Mouse (Mus musculus): ENCODE results near the gene C3. TPM values are rescaled to one million over a fixed set of nuclear protein-coding genes. Genes with fewer than 3 reads are reported as not detected.
A peak's percentile ranks its signal among the peaks of the same experiment; 100 is the strongest.

Gene C3
- polyA plus RNA-seq, 1 experiment: 69.4 TPM

- TF ChIP-seq POLR2A (IDR thresholded peaks at IDR 0.05; ENCODE audit: low read depth, low read length) (no peak), CTCF (conservative IDR thresholded peaks at IDR 0.05; ENCODE audit: insufficient read depth, insufficient read length, low read depth, low read length) (no peak)
- Histone ChIP-seq H3K36me3 (ENCODE audit: control insufficient read depth, insufficient read depth, low read length) (no peaks in the 10 kb centered on the region), H3K4me1 (ENCODE audit: control insufficient read depth, insufficient read depth, low read length) (no peaks in the 10 kb centered on the region), H3K4me3 (ENCODE audit: insufficient read depth, low read depth, low read length) (no peak overlapping the region), H3K27ac (ENCODE audit: insufficient read depth, low read depth, low read length) (no peak overlapping the region), H3K27me3 (replicated peaks; ENCODE audit: control insufficient read depth, insufficient read depth, low read length) (no peaks in the 10 kb centered on the region)
- 56% methylated on average over 9 of the region's 9 CpGs for WGBS
- DNase-seq: no peak
These were observed 4.6 kb downstream of the C3 start for GRCm38 (mm10) chr17:57223313-57223712.

- 70% methylated on average over 4 of the region's 4 CpGs for WGBS
- Histone ChIP-seq H3K27ac (ENCODE audit: insufficient read depth, low read depth, low read length) (no peak overlapping the region), H3K4me1 (ENCODE audit: control insufficient read depth, insufficient read depth, low read length) (no peaks in the 10 kb centered on the region), H3K4me3 (ENCODE audit: insufficient read depth, low read depth, low read length) (no peak overlapping the region), H3K36me3 (ENCODE audit: control insufficient read depth, insufficient read depth, low read length) (no peaks in the 10 kb centered on the region), H3K27me3 (replicated peaks; ENCODE audit: control insufficient read depth, insufficient read depth, low read length) (no peaks in the 10 kb centered on the region)
- TF ChIP-seq POLR2A (IDR thresholded peaks at IDR 0.05; ENCODE audit: low read depth, low read length) (no peak), CTCF (conservative IDR thresholded peaks at IDR 0.05; ENCODE audit: insufficient read depth, insufficient read length, low read depth, low read length) (no peak)
- DNase-seq: no peak
These were observed 6.0 kb downstream of the C3 start for GRCm38 (mm10) chr17:57221911-57222310.

DNA sequence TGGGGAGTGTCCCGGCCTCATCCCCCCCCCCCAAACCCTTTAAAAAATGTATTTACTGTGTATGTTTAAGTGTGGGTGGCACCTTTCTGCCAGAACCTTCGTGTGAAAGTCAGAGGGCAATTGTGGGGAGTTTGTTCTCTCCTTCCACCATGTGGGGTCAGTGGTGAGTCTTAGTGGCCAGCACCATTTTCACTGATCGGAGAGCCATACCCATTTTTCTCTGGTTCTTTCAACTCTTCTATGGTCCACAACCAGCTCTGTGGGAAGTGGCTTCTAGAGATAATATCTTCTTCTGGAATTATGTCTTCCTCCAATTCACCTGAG, 8.1 kb downstream of the C3 start:
- WGBS: 16% methylated on average over 3 of the region's 3 CpGs
- Histone ChIP-seq H3K4me1 (ENCODE audit: control insufficient read depth, insufficient read depth, low read length) (no peaks in the 10 kb centered on the region), H3K27me3 (replicated peaks; ENCODE audit: control insufficient read depth, insufficient read depth, low read length) (no peaks in the 10 kb centered on the region), H3K27ac (ENCODE audit: insufficient read depth, low read depth, low read length) (no peak overlapping the region), H3K4me3 (ENCODE audit: insufficient read depth, low read depth, low read length) (no peak overlapping the region), H3K36me3 (ENCODE audit: control insufficient read depth, insufficient read depth, low read length) (no peaks in the 10 kb centered on the region)
- peak; percentile 64 for DNase-seq
- TF ChIP-seq CTCF (conservative IDR thresholded peaks at IDR 0.05; ENCODE audit: insufficient read depth, insufficient read length, low read depth, low read length) (peak; percentile 68), POLR2A (IDR thresholded peaks at IDR 0.05; ENCODE audit: low read depth, low read length) (no peak)

GRCm38 (mm10) chr17:57219167-57219883, 8.6 kb downstream of the C3 start:
- peak; percentile 78 for DNase-seq
- TF ChIP-seq CTCF (conservative IDR thresholded peaks at IDR 0.05; ENCODE audit: insufficient read depth, insufficient read length, low read depth, low read length) (peak; percentile 69), POLR2A (IDR thresholded peaks at IDR 0.05; ENCODE audit: low read depth, low read length) (no peak)
- Histone ChIP-seq H3K36me3 (ENCODE audit: control insufficient read depth, insufficient read depth, low read length) (no peaks in the 10 kb centered on the region), H3K27ac (ENCODE audit: insufficient read depth, low read depth, low read length) (no peak overlapping the region), H3K4me1 (ENCODE audit: control insufficient read depth, insufficient read depth, low read length) (no peaks in the 10 kb centered on the region), H3K27me3 (replicated peaks; ENCODE audit: control insufficient read depth, insufficient read depth, low read length) (no peaks in the 10 kb centered on the region), H3K4me3 (ENCODE audit: insufficient read depth, low read depth, low read length) (no peak overlapping the region)
- WGBS: 22% methylated on average over 11 of the region's 11 CpGs

GRCm38 (mm10) chr17:57218335-57218900, 9.5 kb downstream of the C3 start:
- 62% methylated on average over 12 of the region's 12 CpGs for WGBS
- no peak for DNase-seq

DNA sequence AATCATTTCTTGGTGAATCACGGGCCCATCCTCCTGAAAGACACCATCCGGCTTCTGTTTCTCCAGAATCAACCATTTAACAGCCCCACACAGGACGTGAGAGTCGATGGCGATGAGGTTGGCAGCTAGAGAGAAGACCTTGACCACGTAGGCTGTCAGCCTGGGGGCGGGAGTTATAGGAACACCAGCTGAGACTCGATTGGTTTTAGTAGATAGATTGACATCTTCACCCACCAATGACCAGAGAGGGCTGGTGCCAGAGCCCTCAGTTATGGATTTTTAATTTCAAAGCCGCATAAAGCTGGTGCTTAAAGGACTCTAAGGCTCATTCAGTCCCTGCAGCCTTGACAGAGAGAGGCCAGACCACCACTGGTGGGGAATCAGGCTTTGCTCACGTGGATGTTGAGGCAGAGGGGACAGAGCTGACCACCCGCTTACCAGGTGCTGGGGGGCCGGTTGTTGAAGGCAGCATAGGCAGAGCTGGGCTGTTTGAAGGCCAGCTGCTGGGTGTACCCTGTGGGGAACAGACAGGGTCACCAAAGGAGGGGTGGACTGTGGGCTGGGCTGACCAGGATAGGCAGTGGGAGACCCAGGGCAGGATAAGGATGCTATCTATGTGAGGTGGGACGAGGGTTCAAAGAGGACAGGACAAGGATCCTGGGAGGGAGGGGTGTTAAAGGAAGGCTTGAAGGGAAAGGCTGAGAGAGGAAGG, 13.1 kb downstream of the C3 start:
- Histone ChIP-seq H3K27ac (ENCODE audit: insufficient read depth, low read depth, low read length) (no peak overlapping the region), H3K27me3 (replicated peaks; ENCODE audit: control insufficient read depth, insufficient read depth, low read length) (no peaks in the 10 kb centered on the region), H3K36me3 (ENCODE audit: control insufficient read depth, insufficient read depth, low read length) (no peaks in the 10 kb centered on the region), H3K4me1 (ENCODE audit: control insufficient read depth, insufficient read depth, low read length) (no peaks in the 10 kb centered on the region), H3K4me3 (ENCODE audit: insufficient read depth, low read depth, low read length) (no peak overlapping the region)
- DNase-seq: no peak
- WGBS: 39% methylated on average over 13 of the region's 13 CpGs
- TF ChIP-seq POLR2A (IDR thresholded peaks at IDR 0.05; ENCODE audit: low read depth, low read length): no peak
- no peak for TF ChIP-seq CTCF (conservative IDR thresholded peaks at IDR 0.05; ENCODE audit: insufficient read depth, insufficient read length, low read depth, low read length)

More at GRCm38 (mm10) chr17:57218335-57218900, 9.5 kb downstream of the C3 start:
- Histone ChIP-seq H3K4me3 (ENCODE audit: insufficient read depth, low read depth, low read length) (no peak overlapping the region), H3K27ac (ENCODE audit: insufficient read depth, low read depth, low read length) (no peak overlapping the region), H3K27me3 (replicated peaks; ENCODE audit: control insufficient read depth, insufficient read depth, low read length) (no peaks in the 10 kb centered on the region), H3K4me1 (ENCODE audit: control insufficient read depth, insufficient read depth, low read length) (no peaks in the 10 kb centered on the region), H3K36me3 (ENCODE audit: control insufficient read depth, insufficient read depth, low read length) (no peaks in the 10 kb centered on the region)
- TF ChIP-seq CTCF (conservative IDR thresholded peaks at IDR 0.05; ENCODE audit: insufficient read depth, insufficient read length, low read depth, low read length) (no peak), POLR2A (IDR thresholded peaks at IDR 0.05; ENCODE audit: low read depth, low read length) (no peak)

GRCm38 (mm10) chr17:57211501-57211900, 16.4 kb downstream of the C3 start:
- WGBS: 61% methylated on average over 9 of the region's 9 CpGs
- no peak for TF ChIP-seq CTCF (conservative IDR thresholded peaks at IDR 0.05; ENCODE audit: insufficient read depth, insufficient read length, low read depth, low read length)
- no peak for TF ChIP-seq POLR2A (IDR thresholded peaks at IDR 0.05; ENCODE audit: low read depth, low read length)
- no peak for DNase-seq
- no peak overlapping the region for H3K4me3 ChIP-seq (ENCODE audit: insufficient read depth, low read depth, low read length)
- no peaks in the 10 kb centered on the region for H3K27me3 ChIP-seq (replicated peaks; ENCODE audit: control insufficient read depth, insufficient read depth, low read length)
- peaks cover 4% of the 10 kb centered on the region; the same call in 1 of the 2 replicates for H3K4me1 ChIP-seq (ENCODE audit: control insufficient read depth, insufficient read depth, low read length)
- H3K27ac ChIP-seq (ENCODE audit: insufficient read depth, low read depth, low read length): no peak overlapping the region
- H3K36me3 ChIP-seq (ENCODE audit: control insufficient read depth, insufficient read depth, low read length): no peaks in the 10 kb centered on the region
